Mouse (Mus musculus) midbrain, embryonic 16.5 days (tissue): ENCODE measurements around the gene Amotl2. TPM values are rescaled to one million over a fixed set of nuclear protein-coding genes. Genes with fewer than 3 reads are reported as not detected.

Source experiments
- ATAC-seq: fragments of 200-750 bp; cut with Nextera tagmentation; 2 replicates; pipeline ENCODE4 v1.8.0; 2017; ENCODE audit warnings: moderate TSS enrichment
- H3K27ac ChIP-seq: fragments of 300-500 bp; sonication (generic); 2 replicates; pipeline ENCODE4 v1.5.1; 2014; ENCODE audit warnings: mild to moderate bottlenecking, low read length, mixed read lengths
- H3K27me3 ChIP-seq: fragments of 300-500 bp; sonication (generic); 2 replicates; pipeline ENCODE4 v1.6.1; 2014; ENCODE audit warnings: low read depth, low read length, mixed read lengths; ENCODE audit not compliant: control insufficient read depth, insufficient read depth
- H3K36me3 ChIP-seq: fragments of 300-500 bp; sonication (generic); 2 replicates; pipeline ENCODE4 v1.6.1; 2014; ENCODE audit warnings: mild to moderate bottlenecking, low read length, moderate library complexity, mixed read lengths; ENCODE audit not compliant: control insufficient read depth, insufficient read depth
- H3K4me1 ChIP-seq: fragments of 300-500 bp; sonication (generic); 2 replicates; pipeline ENCODE4 v1.6.1; 2014; ENCODE audit warnings: mild to moderate bottlenecking, low read length, mixed read lengths; ENCODE audit not compliant: control insufficient read depth, insufficient read depth
- H3K4me2 ChIP-seq: fragments of 300-500 bp; sonication (generic); 2 replicates; pipeline ENCODE4 v1.6.1; 2014; ENCODE audit warnings: mild to moderate bottlenecking, low read length, mixed read lengths
- H3K4me3 ChIP-seq: fragments of 300-500 bp; sonication (generic); 2 replicates; pipeline ENCODE4 v1.5.1; 2014; ENCODE audit warnings: low read depth, mild to moderate bottlenecking, low read length, moderate library complexity, mixed read lengths
- H3K9ac ChIP-seq: fragments of 300-500 bp; sonication (generic); 2 replicates; pipeline ENCODE4 v1.6.1; 2014; ENCODE audit warnings: low read depth, low read length, mixed read lengths
- H3K9me3 ChIP-seq: fragments of 300-500 bp; sonication (generic); replicated peaks from 2 replicates; pipeline ENCODE4 v1.6.1; 2014; ENCODE audit warnings: mild to moderate bottlenecking, low read length, mixed read lengths; ENCODE audit not compliant: control insufficient read depth, poor library complexity, severe bottlenecking
- WGBS: fragments of 180-500 bp; shearing (Covaris S2); extraction: QIAGEN DNeasy Blood & Tissue Kit; methylation state at CpG from one replicate; pipeline ENCODE4 v1.1.7; 2014; 5-methylcytosine and 5-hydroxymethylcytosine counted together
- polyA plus RNA-seq: library from polyadenylated mRNA; unstranded; fragments of >200 nt; fragmentation: Nextera tagmentation; extraction: Ambion mirVana; gene quantifications from 2 replicates; pipeline ENCODE4 v1.2.1, GENCODE M21; 2015

The Amotl2 gene
- polyA plus RNA-seq, 1 experiment from 2014 or later = 58.4 TPM

GRCm38 (mm10) chr9:102717164-102717885 is 853 bp downstream of the Amotl2 start:
- no peaks in the 10 kb centered on the region for H3K27me3 ChIP-seq
- peaks cover 34% of the 10 kb centered on the region for H3K4me1 ChIP-seq
- ATAC-seq = peak; percentile 82
- 0% methylated on average over 49 of the region's 50 CpGs for WGBS
- peaks cover 6% of the 10 kb centered on the region; the same call in 1 of the 2 replicates for H3K36me3 ChIP-seq
- H3K27ac ChIP-seq = peak overlapping the region; percentile 98
- peak overlapping the region; percentile 96 for H3K4me2 ChIP-seq
- H3K9me3 ChIP-seq = no peaks in the 10 kb centered on the region
- H3K4me3 ChIP-seq = peak overlapping the region; percentile 87
- peak overlapping the region; percentile 98 for H3K9ac ChIP-seq

- Histone ChIP-seq H3K4me1 (peaks cover 42% of the 10 kb centered on the region), H3K27me3 (no peaks in the 10 kb centered on the region), H3K4me3 (peak overlapping the region; percentile 87), H3K9me3 (no peaks in the 10 kb centered on the region), H3K36me3 (peaks cover 8% of the 10 kb centered on the region; the same call in 1 of the 2 replicates), H3K4me2 (peak overlapping the region; percentile 96), H3K9ac (peak overlapping the region; percentile 98), H3K27ac (peak overlapping the region; percentile 98)
- peak; percentile 53 for ATAC-seq
- WGBS = under 1% methylated on average over 52 of the region's 52 CpGs
Observed at GRCm38 (mm10) chr9:102717886-102718643, 1.6 kb downstream of the Amotl2 start.

DNA sequence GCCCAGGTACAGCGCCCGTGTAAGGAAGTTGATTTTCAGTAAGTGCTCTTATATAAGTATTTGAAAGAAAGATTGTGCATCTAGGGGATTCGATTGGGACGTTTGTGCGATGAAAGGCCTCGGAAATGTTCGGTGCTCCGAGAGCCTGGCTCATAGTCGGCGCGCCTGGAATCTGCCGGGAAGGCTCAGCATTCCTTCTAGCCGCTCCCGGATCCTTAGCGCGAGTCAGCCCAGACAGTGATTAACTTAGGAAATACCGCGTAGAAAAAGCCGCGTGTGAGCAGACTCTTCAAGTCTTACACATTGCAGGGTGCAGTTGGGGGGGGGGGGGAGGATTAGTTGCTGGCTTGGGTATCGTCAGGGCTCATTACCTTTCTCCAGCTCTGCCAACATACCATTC is 2.2 kb downstream of the Amotl2 start:
- H3K4me3 ChIP-seq = peak overlapping the region; percentile 87
- H3K4me2 ChIP-seq = peak overlapping the region; percentile 96
- H3K27me3 ChIP-seq = no peaks in the 10 kb centered on the region
- peak; percentile 9; the same call in 1 of the 2 replicates for ATAC-seq
- H3K9me3 ChIP-seq = no peaks in the 10 kb centered on the region
- H3K36me3 ChIP-seq = peaks cover 10% of the 10 kb centered on the region; the same call in 1 of the 2 replicates
- H3K9ac ChIP-seq = peak overlapping the region; percentile 98
- H3K27ac ChIP-seq = peak overlapping the region; percentile 98
- peaks cover 45% of the 10 kb centered on the region for H3K4me1 ChIP-seq
- under 1% methylated on average over 21 of the region's 21 CpGs for WGBS

DNA sequence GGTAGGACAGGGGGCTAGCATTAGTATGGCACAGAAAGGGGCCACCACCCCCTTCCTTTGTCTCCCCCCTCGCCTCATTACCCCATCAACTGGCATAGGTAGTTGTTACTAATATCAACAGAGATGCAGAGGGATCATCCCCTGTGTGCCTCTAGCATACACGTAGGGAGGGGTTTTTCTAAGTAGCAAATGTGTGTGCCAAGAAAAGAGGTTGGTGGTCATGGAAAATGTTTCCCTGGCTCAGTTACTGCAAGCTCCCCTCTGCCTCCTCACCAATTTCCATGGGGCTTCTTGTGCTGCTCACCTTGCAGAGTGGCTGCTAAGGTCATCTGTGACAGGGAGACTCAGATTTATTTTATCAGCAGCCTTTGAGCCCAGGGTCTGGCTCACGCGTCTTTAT is 2.6 kb downstream of the Amotl2 start:
- no peak for ATAC-seq
- H3K9me3 ChIP-seq = no peaks in the 10 kb centered on the region
- under 1% methylated on average over 4 of the region's 4 CpGs for WGBS
- peak overlapping the region; percentile 98 for H3K9ac ChIP-seq
- peak overlapping the region; percentile 96 for H3K4me2 ChIP-seq
- peak overlapping the region; percentile 98 for H3K27ac ChIP-seq
- peaks cover 45% of the 10 kb centered on the region for H3K4me1 ChIP-seq
- H3K36me3 ChIP-seq = peaks cover 10% of the 10 kb centered on the region; the same call in 1 of the 2 replicates
- no peaks in the 10 kb centered on the region for H3K27me3 ChIP-seq
- peak overlapping the region; percentile 87 for H3K4me3 ChIP-seq

GRCm38 (mm10) chr9:102719936-102720566 is 3.6 kb downstream of the Amotl2 start:
- H3K27ac ChIP-seq = peak overlapping the region; percentile 98
- ATAC-seq = no peak
- no peaks in the 10 kb centered on the region for H3K27me3 ChIP-seq
- 44% methylated on average over 17 of the region's 17 CpGs for WGBS
- H3K4me2 ChIP-seq = peak overlapping the region; percentile 96
- peaks cover 18% of the 10 kb centered on the region for H3K36me3 ChIP-seq
- peak overlapping the region; percentile 98 for H3K9ac ChIP-seq
- H3K4me3 ChIP-seq = peak overlapping the region; percentile 87
- peaks cover 54% of the 10 kb centered on the region for H3K4me1 ChIP-seq
- no peaks in the 10 kb centered on the region for H3K9me3 ChIP-seq

GRCm38 (mm10) chr9:102720567-102721167 is 4.2 kb downstream of the Amotl2 start:
- peak overlapping the region; percentile 87 for H3K4me3 ChIP-seq
- no peaks in the 10 kb centered on the region for H3K9me3 ChIP-seq
- WGBS = 44% methylated on average over 18 of the region's 18 CpGs
- H3K9ac ChIP-seq = peak overlapping the region; percentile 98
- peaks cover 23% of the 10 kb centered on the region for H3K36me3 ChIP-seq
- peak overlapping the region; percentile 96 for H3K4me2 ChIP-seq
- peaks cover 61% of the 10 kb centered on the region for H3K4me1 ChIP-seq
- H3K27me3 ChIP-seq = no peaks in the 10 kb centered on the region
- ATAC-seq = no peak
- peak overlapping the region; percentile 98 for H3K27ac ChIP-seq

DNA sequence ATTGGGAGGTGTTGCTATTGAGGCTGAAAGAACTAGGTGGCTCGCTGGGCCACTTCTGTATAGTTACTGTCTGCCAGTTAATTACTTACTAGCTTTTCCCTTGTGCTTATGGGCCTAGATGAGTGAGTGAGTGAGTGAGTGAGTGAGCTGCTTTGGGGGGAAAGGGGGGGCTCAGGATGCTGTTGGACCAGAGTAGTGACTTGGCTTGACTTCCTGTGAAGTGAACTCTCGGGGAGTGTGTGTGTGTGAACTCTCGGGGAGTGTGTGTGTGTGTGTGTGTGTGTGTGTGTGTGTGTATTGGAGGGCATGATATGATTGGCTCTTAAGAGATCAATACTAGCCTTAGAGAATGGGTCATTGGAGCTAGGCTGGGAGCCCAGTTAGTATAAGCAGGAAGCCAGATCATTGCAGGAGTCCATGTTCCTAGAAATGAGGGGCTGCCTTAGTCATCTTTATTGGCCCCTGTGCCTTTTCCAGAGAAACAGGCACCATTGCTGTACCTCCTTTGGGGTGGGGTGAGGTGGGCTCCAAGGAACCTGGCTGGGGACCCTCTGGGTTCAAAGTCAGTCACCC is 5.0 kb downstream of the Amotl2 start:
- H3K4me1 ChIP-seq = peaks cover 66% of the 10 kb centered on the region
- 44% methylated on average over 3 of the region's 3 CpGs for WGBS
- 0 out of 2 replicates have a peak overlapping the region, but pooled peaks have one; percentile 5 for H3K27ac ChIP-seq
- peak overlapping the region; percentile 98 for H3K9ac ChIP-seq
- H3K4me2 ChIP-seq = peak overlapping the region; percentile 96
- peaks cover 23% of the 10 kb centered on the region for H3K36me3 ChIP-seq
- H3K4me3 ChIP-seq = peak overlapping the region; percentile 87
- H3K9me3 ChIP-seq = no peaks in the 10 kb centered on the region
- no peak for ATAC-seq
- no peaks in the 10 kb centered on the region for H3K27me3 ChIP-seq

DNA sequence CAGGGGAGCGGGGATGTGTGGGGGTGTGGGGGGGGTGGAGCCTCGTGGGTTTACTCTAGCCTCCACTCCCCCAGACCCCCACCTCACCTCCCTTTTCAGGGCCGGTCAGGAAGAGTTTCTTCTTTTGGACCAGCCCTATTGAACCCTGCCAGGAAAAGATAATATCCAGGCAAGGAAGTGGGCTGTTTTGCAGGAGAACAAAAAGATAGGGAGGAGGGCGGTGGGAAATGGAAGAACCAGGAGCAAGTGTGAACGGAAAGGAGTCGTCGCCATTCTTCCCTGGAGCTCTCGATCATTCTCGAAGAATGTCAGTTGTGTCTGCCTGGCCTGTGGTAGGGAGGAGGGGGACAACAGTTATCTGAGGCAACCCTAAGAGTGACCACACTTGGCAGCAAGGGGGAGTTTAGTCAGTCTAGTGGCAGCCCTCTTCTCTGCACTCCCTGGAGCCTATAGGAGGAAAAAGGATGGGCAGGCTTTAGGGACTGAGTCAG is 5.6 kb downstream of the Amotl2 start:
- no peak for ATAC-seq
- Histone ChIP-seq H3K4me3 (peak overlapping the region; percentile 87), H3K4me1 (peaks cover 66% of the 10 kb centered on the region), H3K36me3 (peaks cover 26% of the 10 kb centered on the region), H3K4me2 (peak overlapping the region; percentile 96), H3K27me3 (no peaks in the 10 kb centered on the region), H3K27ac (0 out of 2 replicates have a peak overlapping the region, but pooled peaks have one; percentile 5), H3K9me3 (no peaks in the 10 kb centered on the region), H3K9ac (peak overlapping the region; percentile 98)
- 22% methylated on average over 9 of the region's 9 CpGs for WGBS
